Mouse (Mus musculus): ENCODE results near the gene Raly. TPM values are rescaled to one million over a fixed set of nuclear protein-coding genes. Genes with fewer than 3 reads are reported as not detected.

Gene Raly
- total RNA-seq, 4 experiments from 2014 or later: 81.3 to 93.0 (median 90.0) TPM

- DNase-seq (ENCODE audit: low spot score): no peak
These were observed 7.8 kb upstream of the Raly start for GRCm38 (mm10) chr2:154782856-154783650.

- no peak for DNase-seq (ENCODE audit: low spot score)
These were observed 5.6 kb upstream of the Raly start for GRCm38 (mm10) chr2:154785284-154785683.

- no peak for DNase-seq (ENCODE audit: low spot score)
These were observed 4.7 kb upstream of the Raly start for GRCm38 (mm10) chr2:154786187-154786586.

GRCm38 (mm10) chr2:154786776-154787175, 4.1 kb upstream of the Raly start:
- no peak for DNase-seq (ENCODE audit: low spot score)

GRCm38 (mm10) chr2:154789381-154789780, 1.5 kb upstream of the Raly start:
- no peak for DNase-seq (ENCODE audit: low spot score)

GRCm38 (mm10) chr2:154789977-154790655, 780 bp upstream of the Raly start:
- no peak for DNase-seq (ENCODE audit: low spot score)

- peak; percentile 70 for DNase-seq (ENCODE audit: low spot score)
These were observed 1.1 kb downstream of the Raly start for GRCm38 (mm10) chr2:154791661-154792642.

GRCm38 (mm10) chr2:154803372-154803771, 12.5 kb downstream of the Raly start:
- no peak for DNase-seq (ENCODE audit: low spot score)

- DNase-seq (ENCODE audit: low spot score): no peak
These were observed 12.9 kb downstream of the Raly start for GRCm38 (mm10) chr2:154803845-154804244.

- no peak for DNase-seq (ENCODE audit: low spot score)
These were observed 16.8 kb downstream of the Raly start for GRCm38 (mm10) chr2:154807689-154808088.

- peak; percentile 34 for DNase-seq (ENCODE audit: low spot score)
These were observed 18.3 kb downstream of the Raly start for GRCm38 (mm10) chr2:154809107-154809762.

GRCm38 (mm10) chr2:154810821-154811220, 19.9 kb downstream of the Raly start:
- no peak for DNase-seq (ENCODE audit: low spot score)

GRCm38 (mm10) chr2:154813426-154813825, 22.5 kb downstream of the Raly start:
- DNase-seq (ENCODE audit: low spot score): no peak

- DNase-seq (ENCODE audit: low spot score): no peak
These were observed 26.2 kb downstream of the Raly start for GRCm38 (mm10) chr2:154817089-154817488.

- peak; percentile 23 for DNase-seq (ENCODE audit: low spot score)
These were observed 26.9 kb downstream of the Raly start for GRCm38 (mm10) chr2:154817788-154818187.

- DNase-seq (ENCODE audit: low spot score): no peak
These were observed 27.7 kb downstream of the Raly start for GRCm38 (mm10) chr2:154818599-154818998.

GRCm38 (mm10) chr2:154820346-154820745, 29.4 kb downstream of the Raly start:
- DNase-seq (ENCODE audit: low spot score): peak; percentile 7

- no peak for DNase-seq (ENCODE audit: low spot score)
These were observed 35.2 kb downstream of the Raly start for GRCm38 (mm10) chr2:154826054-154826538.

- DNase-seq (ENCODE audit: low spot score): no peak
These were observed 36.6 kb downstream of the Raly start for GRCm38 (mm10) chr2:154827521-154827920.

GRCm38 (mm10) chr2:154832471-154832870, 41.6 kb downstream of the Raly start:
- no peak for DNase-seq (ENCODE audit: low spot score)

Data from heart, adult 8-10 months (tissue).